In genomic region chr4:117087948-117088640, GRCm38 (mm10) we compare ENCODE assay signal across 29 mouse cellular contexts. TPM values are rescaled to one million over a fixed set of nuclear protein-coding genes. Genes with fewer than 3 reads are reported as not detected.
DNase-seq lines count a peak whose midpoint lies in the region; ATAC-seq and TF ChIP-seq lines count a peak whose summit lies in the region.
"Had no signal": no experiment of that assay in that cellular context is flagged by ENCODE, and none has a peak within 500 bp of the region (broad histone marks: within the 10 kb centered on the region; RNA-seq: fewer than 3 reads in every experiment).

No protein-coding gene starts in this region.

- no peaks in the 10 kb centered on the region for H3K9me3 ChIP-seq in liver, embryonic 12.5 days (replicated peaks)
- H3K9me3 ChIP-seq in intestine, postnatal 0 days (ENCODE audit: control insufficient read depth) = no peaks in the 10 kb centered on the region
- H3K9me3 ChIP-seq: embryonic facial prominence, embryonic 13.5 days; hindbrain, embryonic 15.5 days; midbrain, embryonic 12.5 days had no signal

- H3K9ac ChIP-seq in liver, embryonic 12.5 days = peak overlapping the region; percentile 52; the same call in 1 of the 2 replicates
- no peak overlapping the region for H3K9ac ChIP-seq in intestine, postnatal 0 days (ENCODE audit: low read depth, low read length)
- H3K9ac ChIP-seq: embryonic facial prominence, embryonic 13.5 days; hindbrain, embryonic 15.5 days; midbrain, embryonic 12.5 days had no signal

- peak overlapping the region; percentile 85 for H3K27ac ChIP-seq in liver, embryonic 12.5 days
- H3K27ac ChIP-seq in intestine, postnatal 0 days (ENCODE audit: low read depth, low read length) = no peak overlapping the region
- H3K27ac ChIP-seq: embryonic facial prominence, embryonic 13.5 days; hindbrain, embryonic 15.5 days; midbrain, embryonic 12.5 days had no signal

- TF ChIP-seq CTCF in intestine, postnatal 0 days (IDR thresholded peaks at IDR 0.05; ENCODE audit: low read depth) = no peak

- H3K4me1 ChIP-seq in liver, embryonic 12.5 days = peaks cover 58% of the 10 kb centered on the region
- H3K4me1 ChIP-seq in intestine, postnatal 0 days (replicated peaks; ENCODE audit: control insufficient read depth, insufficient read depth, low read length) = no peaks in the 10 kb centered on the region
- H3K4me1 ChIP-seq: hindbrain, embryonic 15.5 days; midbrain, embryonic 12.5 days had no signal

- no peaks in the 10 kb centered on the region for H3K27me3 ChIP-seq in liver, embryonic 12.5 days (replicated peaks)
- no peaks in the 10 kb centered on the region for H3K27me3 ChIP-seq in intestine, postnatal 0 days (replicated peaks; ENCODE audit: control insufficient read depth, insufficient read depth, low read length)
- H3K27me3 ChIP-seq: embryonic facial prominence, embryonic 13.5 days; hindbrain, embryonic 15.5 days had no signal

- H3K4me3 ChIP-seq in liver, embryonic 12.5 days = no peak overlapping the region
- H3K4me3 ChIP-seq in intestine, postnatal 0 days (ENCODE audit: low read depth, low read length) = no peak overlapping the region
- H3K4me3 ChIP-seq: embryonic facial prominence, embryonic 13.5 days; hindbrain, embryonic 15.5 days; midbrain, embryonic 12.5 days had no signal

- H3K4me2 ChIP-seq in liver, embryonic 12.5 days = peak overlapping the region; percentile 17; the same call in 1 of the 2 replicates
- H3K4me2 ChIP-seq in intestine, postnatal 0 days (replicated peaks; ENCODE audit: low read depth) = no peak overlapping the region
- H3K4me2 ChIP-seq: embryonic facial prominence, embryonic 13.5 days; heart, embryonic 11.5 days; hindbrain, embryonic 15.5 days; midbrain, embryonic 12.5 days had no signal

- peak; percentile 38; the same call in 1 of the 2 replicates for ATAC-seq in liver, embryonic 12.5 days
- ATAC-seq in megakaryocyte progenitor cell, adult 5-6 weeks (replicated peaks; ENCODE audit: poor library complexity) = 0 out of 2 replicates have a peak, but pooled peaks have one; percentile 39
- ATAC-seq in intestine, postnatal 0 days = no peak
- ATAC-seq: forebrain, embryonic 14.5 days had no signal

- DNase-seq in adrenal gland, adult 2 months = peak; percentile 52
- no peak for DNase-seq in adrenal gland, adult 18-20 months (ENCODE audit: low spot score in 2 of 2)
- peak; percentile 38 to 49 for DNase-seq in adrenal gland, postnatal 36 days
- no peak for DNase-seq in thymus, postnatal 14 days
- no peak for DNase-seq in embryo, embryonic 10 days (ENCODE audit: low spot score)
- DNase-seq: cerebellum, adult 11-12 months; cerebellum, postnatal 25 days; embryo, embryonic 11 days; gastrocnemius, postnatal 10 days; kidney, adult 8-10 months; kidney, postnatal 10 days; lung, postnatal 10 days; thymus, adult 18-20 months; thymus, postnatal 4 days had no signal

- H3K36me3 ChIP-seq in liver, embryonic 12.5 days = peaks cover 38% of the 10 kb centered on the region
- H3K36me3 ChIP-seq in intestine, postnatal 0 days (ENCODE audit: control insufficient read depth, insufficient read depth) = peaks cover 24% of the 10 kb centered on the region

- 72% methylated on average over 7 of the region's 7 CpGs for WGBS in liver, embryonic 12.5 days (ENCODE audit: insufficient replicate concordance)
- 63% methylated on average over 7 of the region's 7 CpGs for WGBS in intestine, postnatal 0 days

RNA-seq across cellular contexts. Expression of gene Ptch2, which starts 7.8 kb away (rescaled TPM):
- total RNA-seq in adrenal gland, adult 2 months (2021) = 1 to 10 TPM; 2.8 to 6.5 TPM
- polyA plus RNA-seq in adrenal gland, adult 2 months (2012; rRNA removed) = 24.4 and 25.1 TPM in 2 replicates
- total RNA-seq in adrenal gland, adult 18-20 months (2021) = 1 to 10 TPM; 2.2 to 2.6 TPM
- total RNA-seq in adrenal gland, postnatal 36 days (2021) = 1 to 10 TPM; 3.5 to 4.5 TPM
- polyA plus RNA-seq in liver, embryonic 12.5 days (2016; fragmentation: Nextera tagmentation; extraction: Ambion mirVana) = 1.3 and 1.4 TPM in 2 replicates
- total RNA-seq in megakaryocyte progenitor cell, adult 5-6 weeks (2015) = 0.30 and 1.3 TPM in 2 replicates
- 0.08 and 0.57 TPM in 2 replicates for total RNA-seq in megakaryocyte progenitor cell, adult 5-6 weeks (2017)
- 1.3 and 1.4 TPM in 2 replicates for polyA plus RNA-seq in intestine, postnatal 0 days (2015; fragmentation: Nextera tagmentation; extraction: Ambion mirVana)
- total RNA-seq: hematopoietic stem cell, adult 5-6 weeks; monocyte, adult 5-6 weeks had no signal

RNA-seq across cellular contexts. Expression of gene Btbd19, which starts 37.4 kb away (rescaled TPM):
- total RNA-seq in adrenal gland, adult 2 months (2021) = 1 to 10 TPM; 8.0 to 9.7 TPM
- polyA plus RNA-seq in adrenal gland, adult 2 months (2012; rRNA removed) = 6.0 and 7.4 TPM in 2 replicates
- 10 to 100 TPM in 1 of 2 experiments, 1 to 10 TPM in 1; 9.1 to 11.0 TPM for total RNA-seq in adrenal gland, adult 18-20 months (2021)
- 1 to 10 TPM; 7.0 to 7.9 TPM for total RNA-seq in adrenal gland, postnatal 36 days (2021)
- 6.4 and 7.1 TPM in 2 replicates for polyA plus RNA-seq in liver, embryonic 12.5 days (2016; fragmentation: Nextera tagmentation; extraction: Ambion mirVana)
- total RNA-seq in megakaryocyte progenitor cell, adult 5-6 weeks (2015) = 9.1 and 10.2 TPM in 2 replicates
- total RNA-seq in megakaryocyte progenitor cell, adult 5-6 weeks (2017) = 6.4 and 8.9 TPM in 2 replicates
- 2.9 and 3.5 TPM in 2 replicates for polyA plus RNA-seq in intestine, postnatal 0 days (2015; fragmentation: Nextera tagmentation; extraction: Ambion mirVana)

RNA-seq across cellular contexts. Expression of gene Tctex1d4, which starts 38.5 kb away (rescaled TPM):
- total RNA-seq in adrenal gland, adult 2 months (2021) = not detected
- polyA plus RNA-seq in adrenal gland, adult 2 months (2012; rRNA removed) = 0.45 TPM in 1 of 2 replicates, not detected in the other
- total RNA-seq in adrenal gland, adult 18-20 months (2021) = not detected
- not detected for total RNA-seq in adrenal gland, postnatal 36 days (2021)
- polyA plus RNA-seq in liver, embryonic 12.5 days (2016; fragmentation: Nextera tagmentation; extraction: Ambion mirVana) = not detected in 2 replicates
- not detected in 2 replicates for total RNA-seq in megakaryocyte progenitor cell, adult 5-6 weeks (2015)
- not detected in 2 replicates for total RNA-seq in megakaryocyte progenitor cell, adult 5-6 weeks (2017)
- 0.22 TPM in 2 replicates for polyA plus RNA-seq in intestine, postnatal 0 days (2015; fragmentation: Nextera tagmentation; extraction: Ambion mirVana)
- total RNA-seq: gastrocnemius, postnatal 10 days; granulocyte monocyte progenitor cell, adult 5-6 weeks; hematopoietic stem cell, adult 5-6 weeks; left cerebral cortex, postnatal 14 days; monocyte, adult 5-6 weeks; neutrophil, adult 5-6 weeks had no signal
- polyA plus RNA-seq: embryonic facial prominence, embryonic 13.5 days; heart, embryonic 11.5 days; heart, postnatal 0 days; intestine, embryonic 14.5 days; midbrain, embryonic 12.5 days had no signal

RNA-seq across cellular contexts. Expression of gene Plk3, which starts 45.7 kb away (rescaled TPM):
- 10 to 100 TPM in 1 of 2 experiments, 1 to 10 TPM in 1; 8.4 to 23.6 TPM for total RNA-seq in adrenal gland, adult 2 months (2021)
- polyA plus RNA-seq in adrenal gland, adult 2 months (2012; rRNA removed) = 11.3 and 11.5 TPM in 2 replicates
- total RNA-seq in adrenal gland, adult 18-20 months (2021) = 10 to 100 TPM; 14.1 to 42.2 TPM
- 10 to 100 TPM; 12.8 to 44.6 TPM for total RNA-seq in adrenal gland, postnatal 36 days (2021)
- 2.2 and 2.8 TPM in 2 replicates for polyA plus RNA-seq in liver, embryonic 12.5 days (2016; fragmentation: Nextera tagmentation; extraction: Ambion mirVana)
- total RNA-seq in megakaryocyte progenitor cell, adult 5-6 weeks (2015) = 1.4 and 2.0 TPM in 2 replicates
- 1.1 and 4.1 TPM in 2 replicates for total RNA-seq in megakaryocyte progenitor cell, adult 5-6 weeks (2017)
- polyA plus RNA-seq in intestine, postnatal 0 days (2015; fragmentation: Nextera tagmentation; extraction: Ambion mirVana) = 5.3 and 7.0 TPM in 2 replicates

Comparison
In these comparisons a context has a peak if more than half of its experiments do, and no peak if none do; other contexts are left out.
1. DNase-seq: peak in adrenal gland, adult 2 months (single experiment) and adrenal gland, postnatal 36 days (2 of 2); none in adrenal gland, adult 18-20 months (0 of 2), thymus, postnatal 14 days (single experiment) and embryo, embryonic 10 days (single experiment).